Mouse (Mus musculus) kidney, adult 10 weeks (tissue): ENCODE data around the gene Col13a1. TPM values are rescaled to one million over a fixed set of nuclear protein-coding genes. Genes with fewer than 3 reads are reported as not detected.

Experiments
- polyA plus RNA-seq: library from polyadenylated mRNA; stranded (reverse); fragments of 350-450 nt; fragmentation: Illumina TruSeq; extraction: RNeasy Lipid Tissue Mini Kit (QIAGEN cat#74804); gene quantifications from one replicate; pipeline ENCODE4 v1.2.3, GENCODE M21; 2014; ENCODE audit warnings: low read depth, low replicate concordance

Gene Col13a1
- polyA plus RNA-seq = 0.89 TPM

DNA sequence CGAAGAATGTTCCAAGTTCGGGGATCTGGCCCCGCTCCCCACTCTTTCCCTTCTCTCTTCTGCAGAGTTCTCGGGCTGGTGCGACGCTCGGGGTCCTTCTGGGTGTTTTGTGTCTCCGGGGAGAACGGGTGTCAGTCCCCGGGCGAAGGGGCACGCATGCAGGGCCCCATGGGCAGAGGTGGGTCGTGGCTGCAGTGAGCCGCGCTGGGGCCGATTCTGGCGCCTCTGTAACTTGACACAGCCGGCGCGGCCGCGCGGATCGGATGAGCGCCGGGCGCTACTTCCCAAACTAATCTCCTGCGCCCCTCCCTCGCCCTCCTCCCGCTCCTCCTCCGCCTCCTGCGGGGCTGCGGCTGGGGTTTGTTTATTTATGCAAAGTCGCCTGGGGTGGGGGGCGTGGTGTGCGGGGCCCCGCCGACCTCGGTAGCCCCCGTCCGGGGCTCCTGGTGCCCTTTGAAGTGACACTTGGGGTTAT lies at the start of gene Col13a1:
Gene Col13a1, minus strand, starts transcription at position 243 of the 475 bp plus-strand sequence.

Other genes with a start within 250 kb of the Col13a1 start
- gene H2afy2, start 195.0 kb downstream of the Col13a1 start, polyA plus RNA-seq = 5.6 TPM
- not detected for gene Neurog3, start 154.0 kb upstream of the Col13a1 start, polyA plus RNA-seq
- gene Fam241b, start 164.8 kb upstream of the Col13a1 start, polyA plus RNA-seq = 5.8 TPM